Mouse (Mus musculus): ENCODE measurements around the gene Cacna1e.

DNA sequence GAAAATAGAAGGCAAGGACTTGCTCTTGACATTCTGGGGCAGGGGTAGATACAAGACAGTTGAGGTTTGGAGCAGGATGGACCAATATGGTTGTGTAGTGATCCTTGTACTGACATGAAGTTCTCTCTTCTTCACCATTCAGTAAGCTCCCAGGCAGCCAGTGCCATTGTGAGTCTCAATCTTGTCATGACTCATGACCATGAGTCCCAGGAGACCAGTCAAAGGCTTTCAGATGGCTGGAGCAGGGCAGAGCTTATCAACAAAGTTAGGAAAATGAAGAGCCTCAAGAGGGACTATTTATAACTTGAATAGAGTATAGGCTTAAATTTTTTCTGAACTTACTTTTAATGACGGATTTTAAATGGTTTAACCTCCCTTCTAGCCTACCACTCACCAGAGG lies 451.2 kb downstream of the Cacna1e start:
- no peak for TF ChIP-seq CTCF (IDR thresholded peaks at IDR 0.05; ENCODE audit: borderline replicate concordance, extremely low read depth, insufficient read depth, insufficient read length)
- no peak for TF ChIP-seq POLR2A (IDR thresholded peaks at IDR 0.05; ENCODE audit: borderline replicate concordance, extremely low read depth, insufficient read depth, insufficient read length, poor library complexity, severe bottlenecking)

Data from brain, embryonic 14.5 days (tissue).